Mouse (Mus musculus) lung, postnatal 0 days (tissue): ENCODE data around the gene Gm20696. TPM values are rescaled to one million over a fixed set of nuclear protein-coding genes. Genes with fewer than 3 reads are reported as not detected.

Experiments
- ATAC-seq: fragments of 200-750 bp; cut with Nextera tagmentation; 2 replicates; pipeline ENCODE4 v1.8.0; 2017; ENCODE audit warnings: moderate library complexity
- DNase-seq: peaks from one replicate; pipeline ENCODE4 v3.0.0-alpha.2; 2016; ENCODE audit warnings: low spot score
- H3K27ac ChIP-seq: fragments of 300-500 bp; sonication (generic); 2 replicates; pipeline ENCODE4 v1.5.1; 2014; ENCODE audit warnings: antibody characterized with exemption, mild to moderate bottlenecking, low read length, mixed read lengths
- H3K27me3 ChIP-seq: fragments of 300-500 bp; sonication (generic); replicated peaks from 2 replicates; pipeline ENCODE4 v1.6.1; 2014; ENCODE audit warnings: low read length, mixed read lengths; ENCODE audit not compliant: insufficient read depth
- H3K36me3 ChIP-seq: fragments of 300-500 bp; sonication (generic); 2 replicates; pipeline ENCODE4 v1.6.1; 2014; ENCODE audit warnings: low read length, mixed read lengths; ENCODE audit not compliant: insufficient read depth
- H3K4me1 ChIP-seq: fragments of 300-500 bp; sonication (generic); 2 replicates; pipeline ENCODE4 v1.6.1; 2014; ENCODE audit warnings: antibody characterized with exemption, low read depth, low read length, mixed read lengths; ENCODE audit not compliant: insufficient read depth
- H3K4me2 ChIP-seq: fragments of 300-500 bp; sonication (generic); replicated peaks from 2 replicates; pipeline ENCODE4 v1.6.1; 2014; ENCODE audit warnings: low read depth, mild to moderate bottlenecking, low read length, moderate library complexity, mixed read lengths
- H3K4me3 ChIP-seq: fragments of 300-500 bp; sonication (generic); 2 replicates; pipeline ENCODE4 v1.5.1; 2014; ENCODE audit warnings: low read depth, low read length
- H3K9ac ChIP-seq: fragments of 300-500 bp; sonication (generic); replicated peaks from 2 replicates; pipeline ENCODE4 v1.6.1; 2014; ENCODE audit warnings: low read depth, mild to moderate bottlenecking
- H3K9me3 ChIP-seq: fragments of 300-500 bp; sonication (generic); 2 replicates; pipeline ENCODE4 v1.6.1; 2016; ENCODE audit warnings: low read length, mixed read lengths
- CTCF ChIP-seq: IDR thresholded peaks from 2 replicates; pipeline ENCODE4 v1.5.1; 2016; ENCODE audit warnings: antibody characterized with exemption, mild to moderate bottlenecking
- EP300 ChIP-seq: IDR thresholded peaks from 2 replicates; pipeline ENCODE4 v1.6.1; 2016; ENCODE audit warnings: antibody characterized with exemption, mild to moderate bottlenecking, control low read depth
- WGBS: fragments of 180-500 bp; shearing (Covaris S2); extraction: QIAGEN DNeasy Blood & Tissue Kit; methylation state at CpG from one replicate; pipeline ENCODE4 v1.1.7; 2014; 5-methylcytosine and 5-hydroxymethylcytosine counted together
- polyA plus RNA-seq: library from polyadenylated mRNA; unstranded; fragments of >200 nt; fragmentation: Nextera tagmentation; extraction: Ambion mirVana; gene quantifications from 2 replicates; pipeline ENCODE4 v1.2.1, GENCODE M21; 2015

Gene Gm20696
- polyA plus RNA-seq, 1 experiment from 2014 or later: 2.3 TPM

- no peaks in the 10 kb centered on the region for H3K36me3 ChIP-seq
- no peak overlapping the region for H3K4me3 ChIP-seq
- TF ChIP-seq CTCF (no peak), EP300 (no peak)
- no peaks in the 10 kb centered on the region for H3K9me3 ChIP-seq
- DNase-seq: no peak
- H3K27me3 ChIP-seq: no peaks in the 10 kb centered on the region
- H3K9ac ChIP-seq: no peak overlapping the region
- H3K27ac ChIP-seq: no peak overlapping the region
- 95% methylated on average over 3 of the region's 3 CpGs for WGBS
- H3K4me2 ChIP-seq: no peak overlapping the region
- peaks cover 6% of the 10 kb centered on the region; the same call in 1 of the 2 replicates for H3K4me1 ChIP-seq
- no peak for ATAC-seq
Measured at GRCm38 (mm10) chr6:99342416-99342815, 324.2 kb downstream of the Gm20696 start.

- ATAC-seq: no peak
- Histone ChIP-seq H3K9me3 (no peaks in the 10 kb centered on the region), H3K4me2 (no peak overlapping the region), H3K36me3 (no peaks in the 10 kb centered on the region), H3K4me1 (peaks cover 6% of the 10 kb centered on the region; the same call in 1 of the 2 replicates), H3K27me3 (no peaks in the 10 kb centered on the region), H3K9ac (no peak overlapping the region), H3K27ac (no peak overlapping the region), H3K4me3 (no peak overlapping the region)
- no peak for DNase-seq
- TF ChIP-seq CTCF (no peak), EP300 (no peak)
- 92% methylated on average over 4 of the region's 4 CpGs for WGBS
Measured at GRCm38 (mm10) chr6:99340902-99341301, 325.7 kb downstream of the Gm20696 start.

- H3K4me1 ChIP-seq: peaks cover 6% of the 10 kb centered on the region; the same call in 1 of the 2 replicates
- 87% methylated on average over 10 of the region's 10 CpGs for WGBS
- no peak overlapping the region for H3K4me2 ChIP-seq
- no peak for DNase-seq
- no peak for ATAC-seq
- TF ChIP-seq CTCF: no peak
- no peak for TF ChIP-seq EP300
- H3K4me3 ChIP-seq: no peak overlapping the region
- H3K36me3 ChIP-seq: no peaks in the 10 kb centered on the region
- H3K27me3 ChIP-seq: no peaks in the 10 kb centered on the region
- H3K27ac ChIP-seq: no peak overlapping the region
- H3K9ac ChIP-seq: no peak overlapping the region
- H3K9me3 ChIP-seq: no peaks in the 10 kb centered on the region
Measured at GRCm38 (mm10) chr6:99339986-99340721, 326.4 kb downstream of the Gm20696 start.

- ATAC-seq (no peak), DNase-seq (no peak)
- TF ChIP-seq CTCF (no peak), EP300 (no peak)
- no peaks in the 10 kb centered on the region for H3K27me3 ChIP-seq
- no peak overlapping the region for H3K27ac ChIP-seq
- WGBS: 57% methylated on average over 5 of the region's 5 CpGs
- H3K4me3 ChIP-seq: no peak overlapping the region
- no peaks in the 10 kb centered on the region for H3K36me3 ChIP-seq
- no peaks in the 10 kb centered on the region for H3K9me3 ChIP-seq
- no peak overlapping the region for H3K9ac ChIP-seq
- H3K4me2 ChIP-seq: no peak overlapping the region
- H3K4me1 ChIP-seq: peaks cover 6% of the 10 kb centered on the region; the same call in 1 of the 2 replicates
Measured at GRCm38 (mm10) chr6:99339343-99339620, 327.3 kb downstream of the Gm20696 start.

GRCm38 (mm10) chr6:99338593-99339342 is 327.8 kb downstream of the Gm20696 start:
- no peaks in the 10 kb centered on the region for H3K36me3 ChIP-seq
- no peak overlapping the region for H3K9ac ChIP-seq
- no peak for ATAC-seq
- no peak overlapping the region for H3K4me2 ChIP-seq
- DNase-seq: no peak
- H3K27me3 ChIP-seq: no peaks in the 10 kb centered on the region
- no peaks in the 10 kb centered on the region for H3K9me3 ChIP-seq
- 0 out of 2 replicates have a peak, but pooled peaks cover 3% of the 10 kb centered on the region for H3K4me1 ChIP-seq
- no peak for TF ChIP-seq CTCF
- no peak for TF ChIP-seq EP300
- WGBS: 61% methylated on average over 9 of the region's 9 CpGs
- H3K4me3 ChIP-seq: no peak overlapping the region
- no peak overlapping the region for H3K27ac ChIP-seq

GRCm38 (mm10) chr6:99338174-99338573 is 328.4 kb downstream of the Gm20696 start:
- ATAC-seq (no peak), DNase-seq (no peak)
- Histone ChIP-seq H3K27ac (no peak overlapping the region), H3K9ac (no peak overlapping the region), H3K36me3 (no peaks in the 10 kb centered on the region), H3K4me2 (no peak overlapping the region), H3K4me3 (no peak overlapping the region), H3K27me3 (no peaks in the 10 kb centered on the region), H3K9me3 (no peaks in the 10 kb centered on the region), H3K4me1 (0 out of 2 replicates have a peak, but pooled peaks cover 3% of the 10 kb centered on the region)
- WGBS: 50% methylated on average over 3 of the region's 3 CpGs
- TF ChIP-seq CTCF: no peak
- TF ChIP-seq EP300: no peak
